In genomic region chr1:182763191-182763715, GRCm38 (mm10) we compare ENCODE assay signal across 8 mouse cellular contexts. TPM values are rescaled to one million over a fixed set of nuclear protein-coding genes. Genes with fewer than 3 reads are reported as not detected.
DNase-seq lines count a peak whose midpoint lies in the region; ATAC-seq and TF ChIP-seq lines count a peak whose summit lies in the region.

No protein-coding gene starts in this region.

- H3K27ac ChIP-seq in layer of hippocampus, adult 2 months = peak overlapping the region; percentile 96
- H3K27ac ChIP-seq in embryonic facial prominence, embryonic 12.5 days = no peak overlapping the region
- H3K27ac ChIP-seq in hindbrain, embryonic 13.5 days = peak overlapping the region; percentile 92
- H3K27ac ChIP-seq in midbrain, embryonic 15.5 days = peak overlapping the region; percentile 89

- H3K4me1 ChIP-seq in embryonic facial prominence, embryonic 12.5 days = peaks cover 12% of the 10 kb centered on the region
- peaks cover 33% of the 10 kb centered on the region for H3K4me1 ChIP-seq in hindbrain, embryonic 13.5 days (replicated peaks)
- peaks cover 34% of the 10 kb centered on the region; the same call in 1 of the 2 replicates for H3K4me1 ChIP-seq in midbrain, embryonic 15.5 days

- 0 out of 2 replicates have a peak, but pooled peaks have one; percentile 13 for ATAC-seq in embryonic facial prominence, embryonic 12.5 days (ENCODE audit: insufficient number of reproducible peaks, insufficient read depth, low FRiP score, low TSS enrichment)
- ATAC-seq in hindbrain, embryonic 13.5 days (ENCODE audit: low FRiP score) = no peak
- ATAC-seq in midbrain, embryonic 15.5 days (replicated peaks) = no peak

- 10% methylated on average over 17 of the region's 17 CpGs for WGBS in embryonic facial prominence, embryonic 12.5 days
- WGBS in hindbrain, embryonic 13.5 days = 7% methylated on average over 17 of the region's 17 CpGs
- 6% methylated on average over 17 of the region's 17 CpGs for WGBS in midbrain, embryonic 15.5 days

- intact Hi-C loops in left cerebral cortex, postnatal 10 days (cut with DNase I) = loop anchor here (10.0 kb wide), 1 partner anchor 198 kb away; the partner anchor contains the start of gene Capn8

- H3K9me3 ChIP-seq in embryonic facial prominence, embryonic 12.5 days = no peaks in the 10 kb centered on the region
- H3K9me3 ChIP-seq in hindbrain, embryonic 13.5 days = no peaks in the 10 kb centered on the region
- no peaks in the 10 kb centered on the region for H3K9me3 ChIP-seq in midbrain, embryonic 15.5 days

- H3K9ac ChIP-seq in embryonic facial prominence, embryonic 12.5 days = peak overlapping the region; percentile 49; the same call in 1 of the 2 replicates
- H3K9ac ChIP-seq in hindbrain, embryonic 13.5 days = peak overlapping the region; percentile 81
- peak overlapping the region; percentile 68 for H3K9ac ChIP-seq in midbrain, embryonic 15.5 days

- peaks cover 22% of the 10 kb centered on the region for H3K27me3 ChIP-seq in embryonic facial prominence, embryonic 12.5 days
- 0 out of 2 replicates have a peak, but pooled peaks cover 7% of the 10 kb centered on the region for H3K27me3 ChIP-seq in hindbrain, embryonic 13.5 days
- no peaks in the 10 kb centered on the region for H3K27me3 ChIP-seq in midbrain, embryonic 15.5 days (replicated peaks)

- TF ChIP-seq CTCF in layer of hippocampus, adult 2 months (conservative IDR thresholded peaks at IDR 0.05) = no peak

- H3K4me2 ChIP-seq in embryonic facial prominence, embryonic 12.5 days (replicated peaks) = peak overlapping the region; percentile 74
- peak overlapping the region; percentile 79 for H3K4me2 ChIP-seq in hindbrain, embryonic 13.5 days
- H3K4me2 ChIP-seq in midbrain, embryonic 15.5 days = peak overlapping the region; percentile 94

- no peaks in the 10 kb centered on the region for H3K36me3 ChIP-seq in embryonic facial prominence, embryonic 12.5 days
- peaks cover 4% of the 10 kb centered on the region; the same call in 1 of the 2 replicates for H3K36me3 ChIP-seq in hindbrain, embryonic 13.5 days
- H3K36me3 ChIP-seq in midbrain, embryonic 15.5 days (replicated peaks) = no peaks in the 10 kb centered on the region

- no peak for DNase-seq in layer of hippocampus, adult 2 months (ENCODE audit: low spot score in 2 of 2)
- DNase-seq in layer of hippocampus, postnatal 25 days (ENCODE audit: extremely low spot score in 1 of 2, low spot score in 1 of 2) = no peak
- DNase-seq in ovary, postnatal 10 days (ENCODE audit: low spot score) = no peak
- DNase-seq in left cerebral cortex, postnatal 10 days (ENCODE audit: extremely low spot score in 1 of 2, low spot score in 2 of 2) = no peak
- no peak for DNase-seq in urinary bladder, postnatal 36 days (ENCODE audit: low spot score in 2 of 2)

- H3K4me3 ChIP-seq in layer of hippocampus, adult 2 months = peak overlapping the region; percentile 80
- H3K4me3 ChIP-seq in embryonic facial prominence, embryonic 12.5 days = peak overlapping the region; percentile 57
- H3K4me3 ChIP-seq in hindbrain, embryonic 13.5 days = peak overlapping the region; percentile 55
- peak overlapping the region; percentile 62 for H3K4me3 ChIP-seq in midbrain, embryonic 15.5 days

RNA-seq across cellular contexts. Expression of gene Susd4, which starts 0.4 kb away (rescaled TPM):
- total RNA-seq in layer of hippocampus, adult 2 months (2021) = 100 to 1,000 TPM; 127 to 135 TPM
- total RNA-seq in layer of hippocampus, postnatal 25 days (2021) = 100 to 1,000 TPM; 124 to 133 TPM
- polyA plus RNA-seq in embryonic facial prominence, embryonic 12.5 days (2016; fragmentation: Nextera tagmentation; extraction: Ambion mirVana) = 15.4 and 15.7 TPM in 2 replicates
- polyA plus RNA-seq in hindbrain, embryonic 13.5 days (2015; fragmentation: Nextera tagmentation; extraction: Ambion mirVana) = 57.4 and 59.7 TPM in 2 replicates
- 77.3 and 81.8 TPM in 2 replicates for polyA plus RNA-seq in midbrain, embryonic 15.5 days (2015; fragmentation: Nextera tagmentation; extraction: Ambion mirVana)
- 10 to 100 TPM; 75.2 to 78.9 TPM for total RNA-seq in left cerebral cortex, postnatal 10 days (2021)

RNA-seq across cellular contexts. Expression of gene Ccdc185, which starts 14.3 kb away (rescaled TPM):
- under 1 TPM; 0.23 to 0.34 TPM for total RNA-seq in layer of hippocampus, adult 2 months (2021)
- total RNA-seq in layer of hippocampus, postnatal 25 days (2021) = under 1 TPM; 0.17 to 0.28 TPM
- not detected in 2 replicates for polyA plus RNA-seq in embryonic facial prominence, embryonic 12.5 days (2016; fragmentation: Nextera tagmentation; extraction: Ambion mirVana)
- not detected in 2 replicates for polyA plus RNA-seq in hindbrain, embryonic 13.5 days (2015; fragmentation: Nextera tagmentation; extraction: Ambion mirVana)
- polyA plus RNA-seq in midbrain, embryonic 15.5 days (2015; fragmentation: Nextera tagmentation; extraction: Ambion mirVana) = not detected in 2 replicates
- total RNA-seq in left cerebral cortex, postnatal 10 days (2021) = not detected
